Mouse (Mus musculus) layer of hippocampus, adult 9-11 months (tissue): ENCODE data around the gene Mfap1b.
A peak's percentile ranks its signal among the peaks of the same experiment; 100 is the strongest.
"Not testable (repeated sequence)": the region's sequence is repeated elsewhere in the genome, so short reads cannot be mapped to it uniquely, and the experiment has no call there.

Source experiments
- DNase-seq: peaks from one replicate; pipeline ENCODE4 v3.0.0; 2022

The Mfap1b gene

GRCm38 (mm10) chr2:121468982-121469381 is 4.9 kb downstream of the Mfap1b start:
- not testable (repeated sequence) for DNase-seq

GRCm38 (mm10) chr2:121460071-121460470 is 13.8 kb downstream of the Mfap1b start:
- no peak for DNase-seq

GRCm38 (mm10) chr2:121456692-121457642 is 16.9 kb downstream of the Mfap1b start, which contains the start of gene Serinc4:
Serinc4 (minus strand) TSS chr2:121456781.
- DNase-seq, result peak; percentile 81

- DNase-seq, result no peak
Observed at GRCm38 (mm10) chr2:121455534-121455933, 18.3 kb downstream of the Mfap1b start.

GRCm38 (mm10) chr2:121453917-121454316 is 19.9 kb downstream of the Mfap1b start:
- DNase-seq, result no peak

GRCm38 (mm10) chr2:121452990-121453389 is 20.9 kb downstream of the Mfap1b start, which contains the start of gene Hypk:
Hypk (plus strand) TSS chr2:121453290.
- no peak for DNase-seq

GRCm38 (mm10) chr2:121452361-121452760 is 21.5 kb downstream of the Mfap1b start:
- no peak for DNase-seq

- DNase-seq, result no peak
Observed at GRCm38 (mm10) chr2:121450093-121450492, 23.8 kb downstream of the Mfap1b start.

- DNase-seq, result no peak
Observed at GRCm38 (mm10) chr2:121449545-121450011, 24.3 kb downstream of the Mfap1b start.

- peak; percentile 100 for DNase-seq
Observed at GRCm38 (mm10) chr2:121448739-121449535, 24.9 kb downstream of the Mfap1b start, which contains the start of gene Serf2. Serf2 (plus strand) TSS chr2:121449195.

GRCm38 (mm10) chr2:121448136-121448535 is 25.7 kb downstream of the Mfap1b start:
- no peak for DNase-seq

- DNase-seq, result no peak
Observed at GRCm38 (mm10) chr2:121447006-121447405, 26.9 kb downstream of the Mfap1b start.

- no peak for DNase-seq
Observed at GRCm38 (mm10) chr2:121446506-121446905, 27.4 kb downstream of the Mfap1b start.

GRCm38 (mm10) chr2:121445117-121445516 is 28.8 kb downstream of the Mfap1b start:
- DNase-seq, result no peak

- no peak for DNase-seq
Observed at GRCm38 (mm10) chr2:121444178-121444577, 29.7 kb downstream of the Mfap1b start, which contains the start of gene Ell3. Ell3 (minus strand) TSS chr2:121444278.

- DNase-seq, result no peak
Observed at GRCm38 (mm10) chr2:121443068-121443349, 30.9 kb downstream of the Mfap1b start.

GRCm38 (mm10) chr2:121442259-121443067 is 31.4 kb downstream of the Mfap1b start:
- no peak for DNase-seq

GRCm38 (mm10) chr2:121441800-121442199 is 32.1 kb downstream of the Mfap1b start:
- no peak for DNase-seq

GRCm38 (mm10) chr2:121440834-121441605 is 32.8 kb downstream of the Mfap1b start:
- no peak for DNase-seq

- DNase-seq, result no peak
Observed at GRCm38 (mm10) chr2:121439746-121440145, 34.1 kb downstream of the Mfap1b start.

- no peak for DNase-seq
Observed at GRCm38 (mm10) chr2:121434854-121435253, 39.0 kb downstream of the Mfap1b start.

- no peak for DNase-seq
Observed at GRCm38 (mm10) chr2:121425890-121426289, 48.0 kb downstream of the Mfap1b start.
